Mouse (Mus musculus) cerebellum, adult 11-12 months (tissue): ENCODE data around the gene Atrnl1.

ENCODE experiments used
- DNase-seq: peaks from one replicate; pipeline ENCODE4 v3.0.0; 2022

Atrnl1 gene

DNA sequence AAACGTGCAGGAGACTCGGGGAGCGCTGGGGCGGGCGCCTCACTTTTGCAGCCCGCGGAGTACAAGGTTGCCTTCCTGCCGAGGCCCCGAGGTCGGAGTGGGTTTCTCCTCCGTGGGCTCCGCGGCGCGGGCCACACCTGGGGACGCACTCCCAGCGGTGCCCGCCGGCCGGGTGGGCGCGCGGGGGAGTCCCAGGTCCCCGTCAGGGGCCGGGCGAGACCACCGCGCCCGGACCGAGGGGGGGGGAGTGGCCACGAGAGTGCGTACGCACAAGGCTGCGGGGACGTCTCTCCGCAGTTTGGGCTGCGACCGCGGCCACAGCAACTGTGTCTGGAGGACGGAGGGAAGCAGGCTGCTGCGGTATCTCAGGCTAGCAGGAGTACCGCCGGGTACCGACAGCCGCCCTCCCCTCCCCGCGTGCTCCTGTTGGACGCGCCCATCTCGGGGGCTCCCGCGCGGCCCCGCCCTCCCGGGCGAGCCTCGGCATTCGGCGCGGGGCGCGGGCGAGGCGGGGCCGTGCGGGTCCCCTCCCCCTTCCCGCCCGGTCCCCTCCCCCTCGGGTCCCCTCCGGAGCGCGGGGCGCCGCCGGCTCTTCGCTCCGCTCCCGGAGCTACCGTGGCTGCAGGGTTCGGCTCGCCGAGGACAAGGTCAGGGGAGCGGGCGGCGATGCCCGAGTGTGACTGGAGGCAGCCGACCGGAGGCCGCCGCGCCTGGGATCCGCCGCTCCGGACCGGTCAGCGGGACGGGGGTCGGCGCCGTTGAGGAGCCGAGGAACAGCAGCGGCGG is at the start of gene Atrnl1:
Atrnl1 (plus strand) TSS at position 559 of the 786 bp plus-strand sequence.
- DNase-seq, result peak; percentile 53

DNA sequence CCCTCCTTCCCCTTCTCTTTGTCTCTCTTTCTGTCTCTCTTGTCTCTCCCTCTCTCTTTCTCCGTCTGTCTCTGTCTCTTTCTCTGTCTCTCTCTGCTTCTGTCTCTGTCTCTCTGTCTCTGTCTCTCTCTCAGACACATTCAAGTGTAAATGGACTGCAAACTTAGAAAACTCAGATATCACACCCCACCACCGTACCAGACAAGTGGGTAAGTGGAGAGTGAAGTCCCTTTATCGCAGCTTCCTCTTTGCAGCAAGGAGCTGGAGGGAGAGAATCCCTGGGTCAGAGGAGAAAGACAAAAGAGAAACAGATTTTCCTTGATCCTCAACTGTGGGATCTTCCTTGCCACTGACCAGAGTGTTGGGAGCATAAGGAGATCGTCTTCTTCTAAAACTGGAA is 49.3 kb upstream of the Atrnl1 start:
- DNase-seq, result no peak

- no peak for DNase-seq
Measured at GRCm38 (mm10) chr19:57569040-57569439, 41.8 kb upstream of the Atrnl1 start.

DNA sequence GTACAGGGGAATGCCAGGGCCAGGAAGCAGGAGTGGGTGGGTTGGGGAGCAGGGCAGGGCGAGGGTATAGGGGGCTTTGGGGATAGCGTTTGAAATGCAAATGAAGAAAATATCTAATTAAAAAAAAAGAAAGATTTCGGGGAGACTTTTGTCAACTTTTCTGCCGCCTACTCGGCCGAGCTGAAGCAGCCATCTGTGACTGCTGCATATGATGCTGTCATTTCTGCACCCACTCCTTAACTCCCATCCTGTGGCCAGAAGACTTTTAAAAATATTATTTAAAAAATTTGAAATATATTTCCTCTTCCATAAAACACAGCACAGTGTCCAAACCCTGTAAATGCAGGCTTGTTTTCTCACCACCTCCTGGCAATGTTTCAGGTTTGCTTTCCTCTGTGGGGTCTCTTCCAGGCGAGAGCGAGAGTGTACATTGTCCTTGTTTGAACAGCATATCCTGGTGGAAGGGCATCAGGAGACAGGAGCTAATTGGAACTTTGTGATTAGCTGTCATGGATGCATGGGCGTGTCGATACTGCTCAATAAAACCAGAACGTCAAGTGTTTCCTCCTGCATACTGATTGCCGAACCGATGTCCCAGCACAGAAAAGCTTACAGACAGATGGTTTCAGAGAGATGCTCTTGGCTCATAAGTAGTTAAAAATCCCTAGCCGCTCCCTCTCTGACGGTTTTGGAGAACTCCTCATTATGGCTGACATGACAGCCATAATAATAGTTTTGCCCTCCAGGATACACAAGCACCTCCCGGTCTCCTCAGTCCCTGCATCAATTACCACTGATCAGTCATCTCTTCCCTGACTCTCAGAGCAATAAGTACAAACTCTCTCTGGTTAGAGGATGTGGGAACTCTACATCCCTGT is 38.2 kb upstream of the Atrnl1 start:
- DNase-seq, result no peak

- no peak for DNase-seq
Measured at GRCm38 (mm10) chr19:57573470-57573869, 37.4 kb upstream of the Atrnl1 start.

DNA sequence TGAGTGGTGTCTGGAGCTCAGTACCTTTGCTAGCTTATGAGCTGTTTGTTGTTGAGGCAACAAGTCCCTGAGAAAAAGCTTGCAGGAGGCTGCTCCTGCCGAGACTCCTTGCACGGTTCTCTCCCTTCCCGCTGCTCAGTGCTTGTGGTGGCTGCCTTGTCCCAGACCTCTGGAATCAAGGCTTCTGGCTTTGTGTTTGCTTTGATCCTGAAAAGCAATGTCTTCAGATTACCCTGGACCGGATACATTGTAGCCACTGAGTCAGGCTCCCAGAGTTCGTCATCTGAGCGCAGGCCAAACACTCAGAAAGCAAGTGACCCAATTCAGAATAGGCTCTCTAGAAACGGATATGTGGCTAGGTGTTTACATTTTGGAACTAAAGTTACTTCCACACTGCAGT is 35.8 kb upstream of the Atrnl1 start:
- no peak for DNase-seq

GRCm38 (mm10) chr19:57576836-57577235 is 34.0 kb upstream of the Atrnl1 start:
- DNase-seq, result no peak

DNA sequence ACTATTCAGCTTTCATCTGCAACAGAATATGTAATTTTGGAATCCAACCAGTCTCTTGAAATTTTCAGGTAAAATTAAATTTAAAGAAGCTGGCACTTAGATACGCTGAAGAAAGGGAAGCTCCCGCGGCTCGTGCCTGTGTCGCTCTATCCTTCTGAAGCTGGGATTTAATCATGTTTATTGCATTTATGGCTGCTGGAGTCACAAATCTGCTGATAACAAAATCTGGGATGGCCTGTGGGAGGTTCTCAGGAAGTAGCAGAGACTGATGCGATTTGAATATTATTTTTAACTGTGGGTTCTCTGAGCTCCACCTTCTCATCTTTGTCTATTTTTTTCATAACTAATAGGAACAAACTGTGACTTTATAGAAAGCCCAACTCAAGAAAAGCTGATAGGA is 33.6 kb upstream of the Atrnl1 start:
- no peak for DNase-seq

DNA sequence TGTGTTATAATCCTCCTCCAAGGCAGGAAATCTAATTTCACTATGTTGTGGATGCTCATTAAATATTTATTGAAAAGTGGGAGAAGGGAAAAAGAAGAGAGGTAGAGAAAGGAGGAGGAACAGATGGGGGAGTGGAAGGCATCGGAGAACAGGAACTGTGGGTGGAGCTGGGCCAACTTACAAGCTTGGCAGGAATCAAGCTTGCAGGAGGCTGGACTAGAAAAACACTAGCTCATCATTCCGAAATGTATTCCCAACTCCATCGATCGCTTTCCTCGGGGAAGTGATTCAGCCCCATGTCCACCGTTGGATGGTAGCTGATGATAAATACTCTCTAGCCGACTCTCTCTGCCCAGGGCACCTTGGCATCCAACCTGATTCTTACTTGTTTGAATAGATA is 29.9 kb upstream of the Atrnl1 start:
- DNase-seq, result no peak

GRCm38 (mm10) chr19:57585231-57585792 is 25.5 kb upstream of the Atrnl1 start:
- DNase-seq, result no peak

- DNase-seq, result no peak
Measured at GRCm38 (mm10) chr19:57586172-57586571, 24.7 kb upstream of the Atrnl1 start.

DNA sequence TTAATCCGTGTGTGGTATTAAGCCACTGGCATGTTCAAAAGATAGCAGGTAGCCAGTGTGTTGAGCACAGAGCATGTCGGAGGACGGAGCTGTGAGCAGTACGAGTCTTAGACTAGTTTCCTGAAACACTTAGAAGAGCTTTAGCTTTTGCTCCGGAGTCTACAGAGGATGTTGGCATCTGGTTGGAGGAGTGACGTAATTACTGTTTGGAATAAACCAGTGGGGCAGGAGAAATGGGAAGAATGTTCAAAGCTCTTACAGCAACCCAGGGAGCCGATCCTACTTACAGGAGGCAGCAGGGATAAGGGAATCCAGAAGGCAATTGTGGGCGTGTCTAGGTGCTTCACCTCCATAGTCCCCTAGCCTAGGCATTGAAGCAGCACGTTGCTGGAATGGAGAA is 21.3 kb upstream of the Atrnl1 start:
- no peak for DNase-seq

DNA sequence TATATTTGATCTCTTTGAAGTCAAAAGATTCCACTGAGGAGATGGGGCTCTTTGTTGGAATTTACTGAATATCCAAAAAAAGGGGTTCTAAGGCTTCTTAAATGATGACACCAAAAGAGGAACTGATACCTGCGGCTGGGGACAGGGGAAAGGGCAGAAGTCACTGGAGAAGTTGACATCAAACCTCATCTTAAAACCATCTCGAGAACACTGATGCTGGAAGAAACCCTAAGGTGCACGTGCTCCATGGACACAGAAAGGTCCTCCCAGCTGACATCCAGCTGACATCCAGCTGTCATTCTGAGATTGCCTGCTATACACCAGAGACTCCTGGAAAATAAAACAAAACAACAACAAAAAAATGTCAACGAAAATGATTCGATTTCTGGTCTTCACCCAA is 19.9 kb upstream of the Atrnl1 start:
- no peak for DNase-seq

DNA sequence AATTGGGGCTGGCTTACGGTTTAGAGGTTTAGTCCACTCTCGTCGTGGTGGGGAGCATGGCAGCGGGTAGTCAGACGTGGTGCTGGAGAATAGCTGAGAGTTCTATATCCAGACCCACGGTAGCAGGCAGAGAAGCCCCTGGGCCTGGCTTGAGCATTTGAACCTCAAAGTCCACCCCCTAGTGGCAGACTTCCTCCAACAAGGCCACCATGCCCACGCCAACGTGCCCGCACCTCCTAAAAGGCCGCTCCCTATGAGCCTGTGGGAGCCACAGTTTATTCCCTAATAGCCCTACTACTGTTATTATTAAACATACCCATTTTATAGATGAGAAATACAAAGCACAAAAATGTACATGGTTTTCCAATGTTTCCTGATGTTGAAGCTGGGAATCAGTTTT is 19.2 kb upstream of the Atrnl1 start:
- DNase-seq, result no peak

- no peak for DNase-seq
Measured at GRCm38 (mm10) chr19:57592355-57592754, 18.5 kb upstream of the Atrnl1 start.

- DNase-seq, result no peak
Measured at GRCm38 (mm10) chr19:57599126-57599525, 11.7 kb upstream of the Atrnl1 start.

GRCm38 (mm10) chr19:57600233-57600929 is 10.5 kb upstream of the Atrnl1 start:
- no peak for DNase-seq

GRCm38 (mm10) chr19:57600930-57601328 is 9.9 kb upstream of the Atrnl1 start:
- no peak for DNase-seq

DNA sequence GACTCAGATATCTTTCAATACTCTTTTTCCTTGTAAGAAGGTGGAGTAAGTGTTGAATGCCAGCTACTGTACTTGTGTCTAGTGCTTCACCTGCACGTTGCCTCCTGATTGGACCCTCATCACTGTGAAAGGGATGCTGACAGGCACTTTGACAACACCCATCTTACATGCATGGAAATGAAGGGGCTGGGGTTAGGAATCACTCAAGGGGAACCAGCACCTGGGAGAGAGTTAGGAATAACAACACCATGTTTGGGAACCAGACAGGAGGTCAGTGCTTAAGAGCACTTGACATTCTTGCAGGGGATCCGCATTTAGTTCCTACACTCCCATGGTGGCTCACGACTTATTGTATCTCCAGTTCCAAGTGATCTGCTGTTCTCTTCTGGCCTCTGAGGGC is 7.2 kb upstream of the Atrnl1 start:
- no peak for DNase-seq

DNA sequence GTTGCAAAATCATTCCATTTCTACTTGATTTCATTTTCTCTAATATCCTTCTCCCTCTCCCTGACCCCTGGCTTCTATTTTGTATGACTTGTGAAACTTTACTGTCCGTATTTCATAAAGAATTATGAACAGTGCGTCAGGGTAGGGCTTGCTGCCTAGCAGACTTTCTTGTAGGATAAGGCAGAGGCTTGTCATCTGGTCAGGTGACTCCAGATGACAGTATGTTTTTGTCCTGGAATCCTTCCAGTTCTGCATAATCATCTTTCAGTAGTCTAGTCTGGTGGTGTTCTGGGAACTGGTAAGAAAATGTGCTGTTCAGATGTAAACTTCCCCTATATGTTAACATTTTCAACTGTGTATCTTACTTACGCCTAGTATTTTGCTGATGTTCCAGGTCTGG is 4.9 kb upstream of the Atrnl1 start:
- DNase-seq, result no peak

DNA sequence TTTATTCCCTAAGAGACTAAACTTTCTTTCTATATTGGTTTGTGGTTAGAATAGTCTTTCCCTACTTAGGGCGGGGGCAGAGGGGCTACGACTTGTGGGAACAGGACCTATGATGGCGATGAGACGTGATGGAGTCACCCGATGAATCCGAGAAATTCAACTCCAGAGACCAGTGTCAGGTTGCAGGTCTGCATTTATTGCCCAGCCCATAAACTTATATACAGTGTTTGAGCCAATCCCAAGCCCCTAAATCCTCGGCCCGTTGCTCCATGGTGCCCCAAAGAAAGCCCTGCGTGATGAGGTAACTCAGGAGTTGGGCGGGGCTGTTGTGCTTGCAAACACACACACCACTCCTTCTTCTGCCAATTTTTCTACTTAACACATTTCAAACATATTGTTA is 4.5 kb upstream of the Atrnl1 start:
- DNase-seq, result no peak

DNA sequence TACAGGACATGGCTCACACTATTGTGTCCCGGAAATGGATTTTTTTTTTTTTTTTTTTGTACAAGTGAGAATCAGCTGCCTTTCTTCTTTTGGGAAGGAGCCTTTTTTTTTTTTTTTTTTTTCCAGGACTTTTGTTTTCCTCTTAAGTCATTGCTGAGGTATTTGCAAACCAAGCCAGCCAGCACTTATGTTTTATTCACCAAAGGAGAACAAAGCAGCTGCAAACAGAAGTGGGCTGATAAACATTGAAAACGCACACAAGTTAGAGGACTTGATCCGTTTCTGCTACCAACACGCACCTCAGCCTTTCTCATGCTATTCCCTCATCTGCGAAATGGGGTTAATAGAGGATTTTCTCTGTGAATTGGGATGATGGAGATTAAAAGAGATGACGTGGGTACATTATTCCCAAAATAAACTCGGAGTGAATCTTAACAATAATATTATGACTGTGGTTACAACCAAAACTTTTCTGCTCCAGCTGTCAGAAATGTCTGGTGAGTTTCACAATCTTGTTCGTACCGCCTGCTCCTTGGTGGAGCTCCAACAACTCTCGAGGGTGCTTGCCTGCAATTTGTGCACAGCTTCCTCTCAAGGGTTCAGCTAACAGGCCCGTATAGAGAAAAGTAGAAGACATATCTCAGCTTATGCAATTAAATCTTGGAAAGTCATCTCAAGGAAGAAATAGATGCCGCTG is 1.3 kb upstream of the Atrnl1 start:
- no peak for DNase-seq

DNA sequence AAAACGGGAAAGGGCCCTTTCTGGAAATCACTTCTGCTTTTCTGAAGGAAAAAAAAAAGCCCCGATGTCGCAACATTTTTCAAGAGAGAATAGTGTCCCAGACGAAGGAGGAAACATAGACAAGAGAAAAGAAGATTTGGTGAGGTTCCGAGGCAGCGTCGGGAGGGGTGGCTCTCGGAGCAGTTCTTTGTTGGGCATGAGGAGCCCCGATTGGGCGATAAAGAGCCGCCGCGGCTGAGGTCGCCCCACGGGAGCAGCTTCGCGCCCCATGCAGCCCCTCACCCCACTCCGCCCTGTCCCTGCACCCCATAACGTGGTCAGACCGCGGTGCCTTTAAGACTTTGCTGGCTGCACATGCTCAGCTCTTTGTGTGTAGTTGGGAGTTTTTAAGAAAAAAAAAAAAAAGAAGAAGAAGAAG is 767 bp upstream of the Atrnl1 start:
- DNase-seq, result no peak
